Mouse (Mus musculus): ENCODE results near the gene Gga3.

The Gga3 gene

GRCm38 (mm10) chr11:115552783-115553182, 51.1 kb downstream of the Gga3 start:
- DNase-seq, result no peak

DNA sequence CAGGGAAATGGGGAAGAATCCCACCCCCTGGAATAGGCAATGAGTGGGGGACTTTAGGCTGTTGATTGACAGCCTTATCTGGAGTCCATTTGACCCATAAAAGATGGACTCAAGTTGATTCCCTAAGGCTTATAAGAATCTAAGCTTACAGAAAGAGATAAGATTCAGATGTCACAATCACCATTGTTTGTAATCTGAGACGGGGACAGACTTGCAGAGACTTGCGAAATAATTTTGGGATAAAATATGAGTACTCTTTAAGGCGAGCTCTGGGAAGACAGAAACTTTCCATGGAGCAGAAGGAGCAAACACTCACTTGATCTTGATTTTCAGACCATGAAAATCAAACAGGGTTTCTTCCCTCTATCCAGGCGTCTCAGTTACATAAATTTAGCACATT, 60.3 kb downstream of the Gga3 start:
- no peak for DNase-seq

- no peak for DNase-seq
Observed at GRCm38 (mm10) chr11:115538045-115538444, 65.8 kb downstream of the Gga3 start.

- DNase-seq, result peak; percentile 27
Observed at GRCm38 (mm10) chr11:115536856-115537568, 66.8 kb downstream of the Gga3 start.

GRCm38 (mm10) chr11:115536038-115536681, 67.7 kb downstream of the Gga3 start, which contains the start of gene Sumo2:
TSS of gene Sumo2 (minus strand) at chr11:115536276.
- DNase-seq, result peak; percentile 99

GRCm38 (mm10) chr11:115535401-115536037, 68.3 kb downstream of the Gga3 start:
- DNase-seq, result peak; percentile 88

GRCm38 (mm10) chr11:115534759-115535371, 69.0 kb downstream of the Gga3 start:
- DNase-seq, result no peak
